Mouse (Mus musculus) kidney, embryonic 14.5 days (tissue): ENCODE measurements at regions not wholly inside any gene's neighbourhood (a gene's known extent, or its start where the extent isn't known, plus 50 kb on each side); places are given as distances from the start of the nearest gene placed in this dataset.

Experiments
- ATAC-seq: fragments of 200-750 bp; cut with Nextera tagmentation; 2 replicates; pipeline ENCODE4 v1.8.0; 2017; ENCODE audit warnings: moderate number of reproducible peaks, mild to moderate bottlenecking, moderate TSS enrichment, moderate library complexity; ENCODE audit not compliant: low FRiP score, low TSS enrichment
- H3K27ac ChIP-seq: fragments of 300-500 bp; sonication (generic); 2 replicates; pipeline ENCODE4 v1.5.1; 2014; ENCODE audit warnings: low read depth, mild to moderate bottlenecking, low read length, moderate library complexity, mixed read lengths
- H3K27me3 ChIP-seq: fragments of 300-500 bp; sonication (generic); 2 replicates; pipeline ENCODE4 v1.6.1; 2014; ENCODE audit warnings: mild to moderate bottlenecking, low read length; ENCODE audit not compliant: control insufficient read depth, insufficient read depth
- H3K36me3 ChIP-seq: fragments of 300-500 bp; sonication (generic); 2 replicates; pipeline ENCODE4 v1.6.1; 2014; ENCODE audit warnings: low read length, mixed read lengths; ENCODE audit not compliant: control insufficient read depth, insufficient read depth
- H3K4me1 ChIP-seq: fragments of 300-500 bp; sonication (generic); 2 replicates; pipeline ENCODE4 v1.6.1; 2014; ENCODE audit warnings: low read length, mixed read lengths; ENCODE audit not compliant: control insufficient read depth, insufficient read depth
- H3K4me2 ChIP-seq: fragments of 300-500 bp; sonication (generic); replicated peaks from 2 replicates; pipeline ENCODE4 v1.6.1; 2014; ENCODE audit warnings: low read depth, mild to moderate bottlenecking, low read length
- H3K4me3 ChIP-seq: fragments of 300-500 bp; sonication (generic); 2 replicates; pipeline ENCODE4 v1.5.1; 2014; ENCODE audit warnings: mild to moderate bottlenecking, low read length
- H3K9ac ChIP-seq: fragments of 300-500 bp; sonication (generic); 2 replicates; pipeline ENCODE4 v1.6.1; 2014; ENCODE audit warnings: low read depth, mild to moderate bottlenecking, low read length, moderate library complexity
- H3K9me3 ChIP-seq: fragments of 300-500 bp; sonication (generic); 2 replicates; pipeline ENCODE4 v1.6.1; 2016; ENCODE audit warnings: low read length; ENCODE audit not compliant: control insufficient read depth
- WGBS: fragments of 180-500 bp; shearing (Covaris S2); extraction: QIAGEN DNeasy Blood & Tissue Kit; methylation state at CpG from one replicate; pipeline ENCODE4 v1.1.7; 2014; 5-methylcytosine and 5-hydroxymethylcytosine counted together

DNA sequence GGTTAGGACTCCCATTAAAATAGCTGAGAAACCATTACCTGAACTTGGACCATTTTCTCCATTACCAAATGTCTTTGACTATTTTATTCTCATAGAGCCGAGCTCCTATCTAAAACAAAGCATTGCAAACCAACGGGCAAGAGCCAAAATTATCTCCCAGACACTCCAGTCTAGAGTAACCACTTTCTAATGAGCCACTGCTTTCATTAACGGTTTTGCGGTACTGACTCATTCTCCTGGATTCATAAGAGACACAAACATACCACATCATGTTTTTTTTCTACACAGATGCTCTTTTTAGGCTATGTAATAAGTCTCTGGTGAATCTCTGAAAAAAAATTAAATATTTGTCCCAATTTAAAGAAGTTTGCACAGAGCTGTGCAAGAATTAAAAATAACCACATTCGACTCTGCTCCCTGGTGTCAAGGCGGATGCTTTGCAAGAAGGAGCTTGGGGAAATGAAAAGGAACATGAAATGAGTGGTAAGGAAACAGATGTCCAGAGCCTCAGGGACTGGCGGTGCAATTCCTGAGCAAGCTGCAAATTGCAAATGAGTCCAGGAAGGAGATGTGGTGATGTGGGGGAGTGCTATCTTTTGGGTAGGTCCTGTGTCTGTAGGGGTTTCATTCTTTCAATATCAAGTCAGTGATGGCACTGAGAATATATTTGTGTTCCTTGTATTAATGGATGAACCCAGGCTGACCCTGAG, 143.8 kb upstream of the Phactr1 start:
- ATAC-seq: no peak
- Histone ChIP-seq H3K4me2 (no peak overlapping the region), H3K4me1 (no peaks in the 10 kb centered on the region), H3K36me3 (no peaks in the 10 kb centered on the region), H3K27me3 (no peaks in the 10 kb centered on the region), H3K4me3 (no peak overlapping the region), H3K27ac (no peak overlapping the region), H3K9me3 (peaks cover 5% of the 10 kb centered on the region), H3K9ac (no peak overlapping the region)
- WGBS: 84% methylated on average over 7 of the region's 7 CpGs

DNA sequence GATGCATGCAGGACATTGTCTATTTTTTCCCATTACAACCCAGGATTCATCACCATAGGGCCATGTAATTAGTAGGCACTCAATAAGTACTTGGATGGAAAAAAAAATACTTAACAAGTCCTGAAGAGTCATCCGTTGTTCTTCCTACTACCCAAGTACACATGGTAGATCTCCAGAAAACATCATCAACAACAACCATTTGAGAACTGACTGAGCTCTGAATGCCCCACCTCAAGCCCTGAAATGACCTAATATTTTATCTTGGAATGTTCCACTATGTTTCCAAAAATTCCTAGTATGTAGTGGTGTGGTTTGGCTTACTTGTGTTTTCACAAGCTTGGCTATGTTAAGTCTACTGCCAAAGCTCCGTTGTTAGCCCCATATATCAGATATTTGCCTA, 142.4 kb upstream of the Phactr1 start:
- no peak overlapping the region for H3K9ac ChIP-seq
- no peak overlapping the region for H3K4me3 ChIP-seq
- ATAC-seq: no peak
- 86% methylated on average over 2 of the region's 2 CpGs for WGBS
- no peak overlapping the region for H3K27ac ChIP-seq
- no peaks in the 10 kb centered on the region for H3K36me3 ChIP-seq
- peaks cover 5% of the 10 kb centered on the region for H3K9me3 ChIP-seq
- no peak overlapping the region for H3K4me2 ChIP-seq
- no peaks in the 10 kb centered on the region for H3K27me3 ChIP-seq
- H3K4me1 ChIP-seq: no peaks in the 10 kb centered on the region

DNA sequence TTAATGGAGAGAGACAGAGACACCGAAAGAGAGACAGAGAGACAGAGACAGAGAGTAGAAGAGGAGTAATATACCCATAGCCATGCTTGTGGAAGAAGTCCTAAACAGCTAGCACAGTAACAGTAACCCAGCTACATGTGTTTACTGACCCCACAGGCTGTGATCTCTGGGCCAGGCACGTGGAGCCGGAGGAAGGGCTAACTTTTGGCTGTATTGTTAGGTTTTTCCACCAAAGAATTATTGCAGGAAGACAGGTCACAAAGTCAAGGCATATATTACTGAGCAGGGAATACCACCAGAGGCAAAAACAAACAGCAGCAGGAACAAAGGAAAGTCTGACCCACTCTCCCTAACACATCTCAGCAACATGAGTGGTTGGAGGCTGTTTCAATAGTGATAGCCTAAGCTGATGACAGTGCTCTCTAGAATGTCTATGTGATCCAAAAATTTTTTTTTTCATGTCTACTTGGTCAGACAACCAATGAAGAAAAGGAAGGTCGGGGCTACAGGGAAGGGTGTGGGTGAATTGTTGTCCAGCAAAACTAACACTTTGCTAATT, 135.8 kb upstream of the Phactr1 start:
- Histone ChIP-seq H3K4me2 (no peak overlapping the region), H3K9ac (no peak overlapping the region)
- ATAC-seq: peak; percentile 76

DNA sequence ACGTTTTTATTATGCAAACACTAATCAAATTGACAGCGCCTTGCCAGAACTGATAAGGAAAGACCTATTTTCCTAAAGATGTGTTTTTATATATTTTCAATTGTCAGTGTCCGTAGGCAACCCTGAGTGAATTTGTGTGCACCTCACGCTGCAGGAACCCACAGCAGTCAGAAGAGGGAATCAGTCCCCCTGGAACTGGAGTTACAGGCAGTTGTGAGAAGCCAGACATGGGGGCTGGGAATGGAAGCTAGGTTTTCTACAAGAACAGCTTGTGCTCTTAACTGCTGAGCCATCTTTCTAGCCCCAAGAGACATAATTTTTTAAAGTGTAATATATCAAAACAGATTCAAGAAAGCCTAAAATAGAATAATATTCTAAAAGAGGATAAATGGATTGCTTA, 134.0 kb upstream of the Phactr1 start:
- Histone ChIP-seq H3K27ac (no peak overlapping the region), H3K9ac (no peak overlapping the region), H3K4me3 (no peak overlapping the region), H3K4me2 (no peak overlapping the region), H3K36me3 (no peaks in the 10 kb centered on the region), H3K9me3 (no peaks in the 10 kb centered on the region; the same call in 1 of the 2 replicates), H3K4me1 (0 out of 2 replicates have a peak, but pooled peaks cover 4% of the 10 kb centered on the region), H3K27me3 (no peaks in the 10 kb centered on the region)
- WGBS: 69% methylated on average over 4 of the region's 4 CpGs
- ATAC-seq: no peak

More for the DNA sequence above, 135.8 kb upstream of the Phactr1 start:
- Histone ChIP-seq H3K4me1 (0 out of 2 replicates have a peak, but pooled peaks cover 4% of the 10 kb centered on the region), H3K27me3 (no peaks in the 10 kb centered on the region), H3K4me3 (no peak overlapping the region), H3K27ac (no peak overlapping the region), H3K36me3 (no peaks in the 10 kb centered on the region), H3K9me3 (peaks cover 5% of the 10 kb centered on the region)
- WGBS: 22% methylated on average over 4 of the region's 4 CpGs

DNA sequence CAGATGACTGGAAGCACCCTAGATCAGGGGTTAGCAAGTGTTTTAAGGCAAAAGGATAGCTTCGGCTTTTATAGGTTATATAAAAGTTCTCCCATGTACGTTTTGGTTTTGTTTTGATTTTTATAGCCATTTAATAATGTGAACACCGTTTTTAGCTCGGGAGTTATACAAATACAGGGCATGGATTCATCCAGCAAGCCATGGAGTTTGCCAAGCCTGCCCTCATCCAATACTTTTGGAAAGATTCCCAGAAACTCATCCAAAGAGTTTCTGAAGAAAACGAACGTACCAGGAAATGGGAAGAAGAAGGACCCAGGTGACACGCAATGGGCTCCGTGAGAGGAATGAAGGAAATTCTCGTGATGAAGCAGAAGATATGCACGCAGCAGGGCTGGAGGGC, 133.6 kb upstream of the Phactr1 start:
- no peaks in the 10 kb centered on the region for H3K36me3 ChIP-seq
- H3K4me1 ChIP-seq: 0 out of 2 replicates have a peak, but pooled peaks cover 4% of the 10 kb centered on the region
- WGBS: 88% methylated on average over 10 of the region's 10 CpGs
- H3K9me3 ChIP-seq: no peaks in the 10 kb centered on the region
- no peak overlapping the region for H3K9ac ChIP-seq
- no peak for ATAC-seq
- H3K27ac ChIP-seq: no peak overlapping the region
- H3K27me3 ChIP-seq: no peaks in the 10 kb centered on the region
- no peak overlapping the region for H3K4me2 ChIP-seq
- no peak overlapping the region for H3K4me3 ChIP-seq

DNA sequence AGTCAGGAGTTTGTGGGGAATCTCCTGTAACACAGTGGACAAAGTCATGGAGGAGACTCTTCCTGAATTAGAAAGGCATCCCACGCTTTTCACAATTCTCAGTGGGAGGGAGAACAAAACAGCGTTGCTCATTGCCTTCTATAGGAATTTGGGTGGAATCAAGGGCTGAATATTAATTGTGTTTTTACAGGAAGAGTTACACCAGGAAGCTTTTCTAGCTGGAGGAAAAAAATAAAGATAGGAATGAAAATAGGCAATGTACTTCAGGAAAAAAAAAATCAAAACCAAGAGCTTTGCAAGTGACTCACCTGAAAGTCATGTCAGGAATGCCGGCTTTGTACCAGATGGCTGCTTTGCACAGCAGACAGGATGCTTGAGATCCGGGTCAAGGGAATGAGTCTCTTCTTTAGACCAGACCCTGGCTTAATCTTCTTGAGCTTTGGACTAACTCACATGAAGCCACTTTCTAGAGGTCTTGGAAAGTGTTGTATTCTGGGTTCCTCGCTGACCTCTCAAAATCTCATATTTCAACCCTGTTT, 131.3 kb upstream of the Phactr1 start:
- WGBS: 73% methylated on average over 5 of the region's 5 CpGs
- no peaks in the 10 kb centered on the region for H3K27me3 ChIP-seq
- no peaks in the 10 kb centered on the region for H3K36me3 ChIP-seq
- H3K9me3 ChIP-seq: no peaks in the 10 kb centered on the region
- H3K4me1 ChIP-seq: 0 out of 2 replicates have a peak, but pooled peaks cover 4% of the 10 kb centered on the region
- no peak overlapping the region for H3K27ac ChIP-seq
- no peak for ATAC-seq
- no peak overlapping the region for H3K4me2 ChIP-seq
- no peak overlapping the region for H3K9ac ChIP-seq
- no peak overlapping the region for H3K4me3 ChIP-seq

DNA sequence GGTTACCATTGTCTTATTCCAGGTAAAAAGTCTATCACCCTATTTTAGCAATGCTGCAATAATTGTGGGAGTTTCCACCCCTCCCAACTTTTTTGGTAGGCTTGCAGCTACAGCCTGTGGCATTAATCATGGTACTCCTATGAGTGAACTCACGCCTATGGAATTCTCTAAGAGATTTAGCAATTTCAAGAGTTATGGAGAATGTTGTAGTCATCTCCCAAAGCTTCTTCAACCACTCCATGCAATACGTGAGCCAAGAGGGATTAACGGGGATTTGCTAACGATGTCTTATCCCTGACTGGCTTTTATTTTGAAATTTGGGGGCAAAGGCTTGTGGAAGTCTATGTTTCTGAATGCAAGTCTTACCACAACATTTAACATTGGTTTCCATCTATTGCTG, 125.5 kb upstream of the Phactr1 start:
- no peak for ATAC-seq
- 91% methylated on average over 4 of the region's 4 CpGs for WGBS
- H3K27ac ChIP-seq: no peak overlapping the region

DNA sequence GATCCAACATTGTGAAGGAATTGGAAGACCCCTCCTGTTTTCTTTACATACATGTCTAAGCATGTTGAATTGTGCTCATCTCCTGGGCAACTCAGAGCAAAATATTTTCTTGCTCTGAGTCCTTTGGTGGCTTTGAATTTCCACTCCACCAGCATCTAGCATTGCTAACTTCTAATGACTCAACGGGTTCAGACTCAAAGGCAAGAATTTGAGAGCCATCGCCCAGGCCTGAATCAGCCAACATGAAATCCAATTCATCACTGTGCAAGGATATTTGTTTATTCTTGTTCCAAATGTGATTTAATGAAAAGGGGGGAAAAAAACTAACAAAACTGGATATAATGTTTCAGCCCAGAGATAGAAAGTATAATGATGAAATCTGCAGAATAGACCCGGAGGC, 121.9 kb upstream of the Phactr1 start:
- no peaks in the 10 kb centered on the region for H3K36me3 ChIP-seq
- no peak overlapping the region for H3K27ac ChIP-seq
- ATAC-seq: no peak
- H3K9ac ChIP-seq: no peak overlapping the region
- no peaks in the 10 kb centered on the region for H3K9me3 ChIP-seq
- no peaks in the 10 kb centered on the region for H3K27me3 ChIP-seq
- no peaks in the 10 kb centered on the region for H3K4me1 ChIP-seq
- WGBS: 93% methylated on average over 3 of the region's 3 CpGs
- no peak overlapping the region for H3K4me3 ChIP-seq
- H3K4me2 ChIP-seq: no peak overlapping the region

More for the DNA sequence above, 125.5 kb upstream of the Phactr1 start:
- Histone ChIP-seq H3K27me3 (no peaks in the 10 kb centered on the region), H3K4me3 (no peak overlapping the region), H3K4me1 (no peaks in the 10 kb centered on the region), H3K9me3 (no peaks in the 10 kb centered on the region), H3K4me2 (no peak overlapping the region), H3K36me3 (no peaks in the 10 kb centered on the region), H3K9ac (no peak overlapping the region)

DNA sequence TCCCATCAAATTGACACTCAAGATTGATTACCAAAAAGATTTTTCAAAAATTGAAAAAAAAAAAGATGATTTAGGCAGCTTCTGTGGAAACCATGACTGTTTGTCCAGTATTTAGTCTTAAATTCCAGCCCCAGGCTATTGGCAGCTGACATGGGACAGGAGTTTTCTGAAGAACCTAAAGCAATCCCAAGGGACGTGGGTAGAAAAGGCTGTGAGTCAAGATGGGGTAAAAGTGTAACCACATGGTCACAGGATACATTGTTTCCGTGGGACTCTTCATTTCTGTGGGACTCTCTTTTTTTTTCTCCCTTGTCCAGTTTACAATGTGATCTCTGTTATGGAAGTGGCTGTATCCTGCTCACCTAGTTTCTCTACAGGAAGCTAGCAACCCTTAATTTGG, 119.0 kb upstream of the Phactr1 start:
- ATAC-seq: no peak
- WGBS: 71% methylated on average over 2 of the region's 2 CpGs

More for the DNA sequence above, 119.0 kb upstream of the Phactr1 start:
- H3K27me3 ChIP-seq: no peaks in the 10 kb centered on the region
- H3K27ac ChIP-seq: no peak overlapping the region
- H3K4me1 ChIP-seq: no peaks in the 10 kb centered on the region
- H3K4me3 ChIP-seq: no peak overlapping the region
- no peaks in the 10 kb centered on the region for H3K9me3 ChIP-seq
- H3K4me2 ChIP-seq: no peak overlapping the region
- no peak overlapping the region for H3K9ac ChIP-seq
- no peaks in the 10 kb centered on the region for H3K36me3 ChIP-seq
